Mouse (Mus musculus) spleen, embryonic (tissue): Measurements from ENCODE around the gene Tacc2.

Source experiments
- CTCF ChIA-PET: fragments of 350-600 bp; sonication (Branson Sonifier 250); formaldehyde crosslinking; loops from one replicate; lab custom pipeline; 2022; lab: Charles Lee

Tacc2 gene

GRCm38 (mm10) chr7:130764160-130764559, 186.9 kb downstream of the Tacc2 start:
- CTCF ChIA-PET: no interaction called here

- CTCF ChIA-PET: no interaction called here
Measured at GRCm38 (mm10) chr7:130766411-130767170, 189.4 kb downstream of the Tacc2 start.

DNA sequence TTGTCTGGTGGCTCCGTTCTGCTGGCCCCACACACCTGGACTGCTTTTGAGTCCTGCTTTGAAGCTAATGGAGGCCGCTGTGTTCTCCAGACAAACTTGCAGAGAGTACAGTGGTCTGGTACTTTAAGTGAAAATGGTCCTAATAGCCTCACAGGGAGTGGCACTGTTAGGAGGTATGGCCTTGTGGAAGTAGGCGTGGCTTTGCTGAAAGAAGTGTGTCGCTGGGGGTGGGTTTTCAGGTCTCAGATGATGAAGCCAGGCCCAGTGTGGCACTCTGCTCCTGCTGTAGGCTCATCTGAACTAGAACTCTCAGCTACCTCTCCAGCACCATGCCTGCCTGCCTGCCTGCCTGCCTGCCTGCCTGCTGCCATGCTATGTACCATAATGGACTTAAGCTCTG, 190.9 kb downstream of the Tacc2 start:
- CTCF ChIA-PET: interaction anchor here (0.5 to 0.7 kb wide), 2 partner anchors 235 to 276 kb away, joined by 3 to 5 read pairs; no protein-coding TSS in a partner anchor

GRCm38 (mm10) chr7:130770707-130771106, 193.5 kb downstream of the Tacc2 start:
- CTCF ChIA-PET: interaction anchor here (1.0 kb wide), 1 partner anchor 144 kb away, joined by 3 read pairs; no protein-coding TSS in a partner anchor

GRCm38 (mm10) chr7:130773171-130773830, 196.1 kb downstream of the Tacc2 start:
- CTCF ChIA-PET: interaction anchor here (0.6 to 1.0 kb wide), 3 partner anchors 61 to 187 kb away, joined by 3 to 4 read pairs (median 3); no protein-coding TSS in a partner anchor

- CTCF ChIA-PET: interaction anchor here (1.0 kb wide), 1 partner anchor 139 kb away, joined by 3 read pairs; no protein-coding TSS in a partner anchor
Measured at GRCm38 (mm10) chr7:130773914-130774630, 196.8 kb downstream of the Tacc2 start, which contains the start of gene Btbd16. Gene Btbd16 (plus strand): TSS chr7:130774069.

DNA sequence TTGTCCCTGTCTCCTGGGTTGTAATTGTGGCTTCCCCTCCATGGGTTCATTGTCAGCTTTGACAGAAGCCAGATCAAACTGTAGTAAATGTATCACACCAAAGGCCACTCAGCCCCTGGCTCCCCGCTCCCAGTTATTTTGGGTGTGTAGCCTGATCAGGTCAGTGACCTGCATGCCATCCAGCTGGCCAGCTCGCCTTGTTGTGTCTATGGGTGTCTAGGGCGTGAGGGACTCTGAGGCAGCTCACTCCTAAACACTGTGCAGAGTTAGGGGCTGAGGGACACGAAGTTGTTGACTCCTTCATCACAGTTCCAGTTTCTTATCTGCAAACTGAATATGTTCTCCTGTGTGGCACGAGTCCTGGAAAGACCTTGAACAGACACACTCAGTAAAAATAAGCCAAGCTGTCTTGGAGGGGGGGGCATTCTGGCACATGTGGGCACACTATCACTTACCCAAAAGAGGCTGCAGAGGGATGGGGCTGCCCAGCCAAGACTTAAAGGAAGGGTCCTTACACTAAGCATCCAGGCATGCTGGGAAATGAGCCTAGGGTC, 203.7 kb downstream of the Tacc2 start:
- CTCF ChIA-PET: no interaction called here

GRCm38 (mm10) chr7:130782501-130783050, 205.3 kb downstream of the Tacc2 start:
- CTCF ChIA-PET: no interaction called here

DNA sequence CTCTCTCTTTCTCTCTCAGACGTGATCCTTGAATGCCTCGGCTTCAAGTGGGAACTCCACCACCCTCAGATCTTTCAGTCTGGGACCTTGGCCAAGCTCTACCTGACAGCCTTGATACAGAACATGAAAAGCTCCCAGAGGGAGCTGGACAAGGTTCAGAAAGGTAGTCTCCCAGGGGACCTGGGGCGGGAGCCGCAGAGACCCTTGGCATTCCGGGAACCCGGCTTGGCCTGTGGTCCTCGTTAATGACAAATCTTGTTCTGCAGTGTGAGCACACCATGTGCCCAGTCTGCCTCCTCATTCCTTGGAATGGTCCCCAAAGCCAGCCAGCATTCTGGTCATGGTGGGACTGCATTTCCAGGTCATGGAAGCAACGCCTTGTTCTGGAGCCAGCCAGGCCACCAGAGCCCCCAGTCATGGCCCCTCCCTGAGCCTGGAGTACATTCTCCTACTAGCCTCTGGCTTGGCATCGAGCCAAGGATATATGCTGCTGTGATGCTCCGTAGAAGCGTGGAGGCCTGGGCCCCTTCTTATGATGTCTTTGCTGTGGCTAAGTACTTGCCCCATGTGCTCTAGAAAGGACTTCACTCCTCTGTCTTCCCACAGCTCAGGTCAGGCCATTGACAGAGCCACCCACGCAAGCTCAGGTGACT, 208.8 kb downstream of the Tacc2 start:
- CTCF ChIA-PET: no interaction called here

DNA sequence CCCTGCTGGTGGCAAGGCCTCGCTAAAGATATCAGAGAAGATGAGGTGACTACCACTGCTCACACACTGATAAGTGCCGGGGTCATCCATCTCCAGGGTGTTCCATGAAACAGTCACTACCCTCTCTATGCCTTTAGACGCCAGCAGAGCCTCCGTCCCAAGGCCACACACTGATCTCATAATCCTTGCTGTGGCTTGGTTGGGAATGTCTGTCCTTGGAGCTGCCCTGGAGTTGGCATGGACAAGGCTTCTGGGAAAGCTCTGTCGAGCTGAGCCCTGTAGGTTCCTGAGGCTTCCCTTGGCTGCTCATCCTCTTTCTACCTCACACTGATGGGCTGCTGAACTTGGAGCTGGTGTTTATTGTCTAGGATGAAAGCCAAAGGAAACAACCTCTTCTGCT, 209.5 kb downstream of the Tacc2 start:
- CTCF ChIA-PET: no interaction called here

DNA sequence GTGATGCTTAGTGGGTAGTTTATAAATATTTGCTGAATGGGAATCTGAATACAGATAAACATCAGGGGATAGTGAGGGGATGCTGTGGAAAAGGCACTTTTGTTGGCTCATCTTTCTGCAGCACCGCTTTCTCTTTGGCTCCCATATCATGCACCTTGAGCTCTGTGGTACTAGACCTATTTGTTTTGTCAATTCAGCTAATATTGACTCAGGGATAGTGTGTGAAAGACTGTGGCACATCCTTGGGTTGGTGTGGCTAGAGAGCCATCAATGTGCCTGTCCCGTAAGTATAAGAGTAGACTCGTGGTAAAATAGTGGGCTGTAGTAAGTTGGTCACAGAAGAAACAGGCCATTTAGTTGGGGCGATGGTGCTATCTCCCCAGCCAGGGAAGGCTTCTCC, 210.3 kb downstream of the Tacc2 start:
- CTCF ChIA-PET: no interaction called here

DNA sequence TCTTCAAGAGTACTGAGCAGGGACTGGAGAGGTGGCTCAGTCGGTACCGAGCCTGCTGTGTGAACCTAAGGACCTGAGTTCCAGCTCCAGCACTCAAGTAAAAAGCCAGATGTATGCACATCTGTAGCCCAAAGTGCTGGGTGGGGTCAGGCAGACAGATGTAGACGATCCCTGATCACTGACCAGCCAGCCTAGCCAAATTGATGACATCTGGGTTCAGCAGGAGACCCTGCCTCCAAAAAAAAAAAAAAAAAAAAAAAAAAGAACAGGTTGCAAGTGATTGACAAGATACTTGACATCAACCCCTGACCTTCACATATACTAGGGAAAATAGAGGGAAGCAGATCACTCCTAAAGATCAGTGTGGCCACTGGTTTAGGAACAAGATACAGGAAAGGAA, 211.7 kb downstream of the Tacc2 start:
- CTCF ChIA-PET: no interaction called here

DNA sequence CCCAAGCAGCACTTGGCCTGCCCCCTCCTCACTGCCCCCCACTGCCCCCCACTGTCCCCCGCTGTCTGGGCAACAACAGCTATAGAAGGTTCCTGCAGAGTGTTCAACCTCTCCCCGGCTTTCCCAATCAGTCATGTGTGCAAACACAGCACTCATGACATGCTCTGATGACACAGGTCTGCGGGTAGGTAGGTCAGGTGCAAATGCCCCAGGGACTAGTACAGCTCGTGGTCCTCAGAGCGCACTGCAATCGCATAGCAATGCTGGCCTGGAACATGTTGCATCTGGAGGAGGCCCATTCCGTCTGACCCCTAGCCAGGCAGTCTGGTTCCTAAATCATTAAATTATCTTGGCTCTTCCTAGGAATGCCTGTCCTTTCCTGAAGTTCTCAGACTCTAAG, 212.2 kb downstream of the Tacc2 start:
- CTCF ChIA-PET: no interaction called here

GRCm38 (mm10) chr7:130793671-130794070, 216.4 kb downstream of the Tacc2 start:
- CTCF ChIA-PET: no interaction called here

DNA sequence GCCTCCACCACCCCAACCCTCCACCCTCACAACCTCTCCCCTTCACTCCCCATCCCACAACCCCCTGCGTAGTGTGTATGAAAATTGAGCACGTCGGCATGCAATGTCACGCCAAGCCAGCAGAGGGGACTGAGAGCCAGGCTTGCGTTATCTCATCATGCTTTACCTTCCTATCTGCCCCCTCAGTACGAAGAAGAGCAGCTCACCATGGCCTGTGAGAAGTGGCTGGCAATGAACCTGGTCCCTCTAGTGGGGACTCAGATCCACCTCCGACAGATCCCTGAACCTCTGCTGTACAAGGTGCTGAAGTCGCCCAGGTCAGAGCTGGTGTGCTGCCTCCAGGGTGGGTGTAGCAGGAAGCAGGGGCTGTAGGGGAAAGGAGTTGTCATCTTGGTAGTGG, 219.5 kb downstream of the Tacc2 start:
- CTCF ChIA-PET: no interaction called here

DNA sequence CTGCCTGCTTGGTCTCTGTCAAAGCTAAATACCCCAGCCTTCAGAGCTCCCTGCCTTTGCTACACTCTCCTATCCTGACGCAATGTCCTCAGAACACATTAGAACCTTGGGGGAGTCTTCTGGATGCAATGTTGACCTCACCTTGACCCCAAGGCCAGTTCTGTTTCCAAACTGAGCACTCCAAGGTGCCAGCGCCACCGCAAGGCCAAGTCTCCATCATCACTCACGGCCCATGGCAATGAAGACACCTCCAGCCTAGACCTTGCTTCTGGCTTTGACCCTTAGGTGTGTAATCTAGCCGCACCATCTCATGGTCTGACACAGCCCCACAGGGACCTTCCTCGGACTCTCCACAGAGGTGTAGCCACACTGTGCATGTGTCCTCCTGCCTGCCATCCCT, 220.3 kb downstream of the Tacc2 start:
- CTCF ChIA-PET: no interaction called here

DNA sequence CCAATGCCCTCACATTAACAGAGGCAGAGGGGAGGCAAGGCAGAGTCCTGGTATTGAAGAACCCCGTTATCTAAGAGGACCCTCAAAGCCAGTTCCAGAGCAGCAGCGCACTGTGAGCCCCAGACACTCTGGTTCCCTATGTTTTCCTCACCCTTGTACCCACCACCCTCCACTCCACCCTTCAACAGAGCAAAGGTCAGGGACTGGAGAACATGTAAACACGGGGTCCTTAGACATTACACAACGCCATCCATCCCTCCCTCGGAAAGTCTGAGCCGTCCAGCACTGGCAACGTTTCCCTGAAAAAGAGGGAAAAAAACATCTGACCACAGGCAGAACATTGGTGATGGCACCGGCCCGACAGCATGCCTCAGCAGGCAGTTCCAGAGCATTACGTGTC, 222.2 kb downstream of the Tacc2 start:
- CTCF ChIA-PET: no interaction called here

- CTCF ChIA-PET: no interaction called here
Measured at GRCm38 (mm10) chr7:130800681-130801080, 223.4 kb downstream of the Tacc2 start.

GRCm38 (mm10) chr7:130801811-130802210, 224.6 kb downstream of the Tacc2 start:
- CTCF ChIA-PET: interaction anchor here (1.2 kb wide), 1 partner anchor 10 kb away, joined by 3 read pairs; no protein-coding TSS in a partner anchor

- CTCF ChIA-PET: interaction anchor here (0.5 kb wide), 1 partner anchor 68 kb away, joined by 3 read pairs; no protein-coding TSS in a partner anchor
Measured at GRCm38 (mm10) chr7:130803251-130803825, 226.1 kb downstream of the Tacc2 start.
